Mouse (Mus musculus) kidney, embryonic 16.5 days (tissue): ENCODE measurements around the gene Crat. TPM values are rescaled to one million over a fixed set of nuclear protein-coding genes. Genes with fewer than 3 reads are reported as not detected.

ENCODE experiments used
- ATAC-seq: fragments of 200-750 bp; cut with Nextera tagmentation; 2 replicates; pipeline ENCODE4 v1.8.0; 2017; ENCODE audit warnings: moderate TSS enrichment; ENCODE audit not compliant: low FRiP score, low TSS enrichment
- H3K27ac ChIP-seq: fragments of 300-500 bp; sonication (generic); 2 replicates; pipeline ENCODE4 v1.5.1; 2014; ENCODE audit warnings: low read length
- H3K27me3 ChIP-seq: fragments of 300-500 bp; sonication (generic); 2 replicates; pipeline ENCODE4 v1.6.1; 2014; ENCODE audit warnings: low read length, control low read depth, mixed read lengths; ENCODE audit not compliant: insufficient read depth
- H3K36me3 ChIP-seq: fragments of 300-500 bp; sonication (generic); 2 replicates; pipeline ENCODE4 v1.6.1; 2014; ENCODE audit warnings: low read length, control low read depth, mixed read lengths; ENCODE audit not compliant: insufficient read depth
- H3K4me1 ChIP-seq: fragments of 300-500 bp; sonication (generic); 2 replicates; pipeline ENCODE4 v1.6.1; 2014; ENCODE audit warnings: low read length, control low read depth, mixed read lengths; ENCODE audit not compliant: insufficient read depth
- H3K4me2 ChIP-seq: fragments of 300-500 bp; sonication (generic); replicated peaks from 2 replicates; pipeline ENCODE4 v1.6.1; 2014; ENCODE audit warnings: low read depth, low read length
- H3K4me3 ChIP-seq: fragments of 300-500 bp; sonication (generic); 2 replicates; pipeline ENCODE4 v1.5.1; 2014; ENCODE audit warnings: mild to moderate bottlenecking, low read length
- H3K9ac ChIP-seq: fragments of 300-500 bp; sonication (generic); replicated peaks from 2 replicates; pipeline ENCODE4 v1.6.1; 2014; ENCODE audit warnings: low read length
- H3K9me3 ChIP-seq: fragments of 300-500 bp; sonication (generic); 2 replicates; pipeline ENCODE4 v1.6.1; 2016; ENCODE audit warnings: low read length, control low read depth
- WGBS: fragments of 180-500 bp; shearing (Covaris S2); extraction: QIAGEN DNeasy Blood & Tissue Kit; methylation state at CpG from one replicate; pipeline ENCODE4 v1.1.7; 2014; 5-methylcytosine and 5-hydroxymethylcytosine counted together
- polyA plus RNA-seq: library from polyadenylated mRNA; unstranded; fragments of >200 nt; fragmentation: Nextera tagmentation; extraction: Ambion mirVana; gene quantifications from 2 replicates; pipeline ENCODE4 v1.2.1, GENCODE M21; 2015

The Crat gene
- polyA plus RNA-seq, 1 experiment from 2014 or later = 44.2 TPM

DNA sequence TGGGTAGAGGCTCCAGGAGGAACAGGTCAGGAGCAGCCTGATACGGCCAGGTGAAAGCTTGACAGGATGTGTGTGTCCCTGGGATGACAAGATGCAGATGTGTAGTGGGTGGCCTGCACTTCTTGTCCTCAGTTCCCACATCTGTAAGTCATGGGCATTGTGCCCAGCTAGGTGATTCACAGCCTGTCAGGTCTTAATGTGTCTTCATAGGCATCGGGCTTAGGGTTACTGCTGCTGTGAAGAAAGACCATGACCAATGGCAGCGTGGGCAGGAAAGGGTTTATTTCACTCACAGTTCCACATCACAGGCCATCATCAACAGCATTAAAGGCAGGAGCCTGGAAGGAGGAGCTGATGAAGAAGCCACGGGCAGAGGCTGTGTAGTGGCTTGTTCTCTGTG is 30.0 kb downstream of the Crat start:
- Histone ChIP-seq H3K27ac (no peak overlapping the region), H3K4me2 (no peak overlapping the region), H3K4me3 (no peak overlapping the region), H3K36me3 (peaks cover 41% of the 10 kb centered on the region), H3K9me3 (no peaks in the 10 kb centered on the region), H3K27me3 (no peaks in the 10 kb centered on the region), H3K4me1 (no peaks in the 10 kb centered on the region), H3K9ac (no peak overlapping the region)
- ATAC-seq = no peak
- WGBS = 74% methylated on average over 4 of the region's 4 CpGs

DNA sequence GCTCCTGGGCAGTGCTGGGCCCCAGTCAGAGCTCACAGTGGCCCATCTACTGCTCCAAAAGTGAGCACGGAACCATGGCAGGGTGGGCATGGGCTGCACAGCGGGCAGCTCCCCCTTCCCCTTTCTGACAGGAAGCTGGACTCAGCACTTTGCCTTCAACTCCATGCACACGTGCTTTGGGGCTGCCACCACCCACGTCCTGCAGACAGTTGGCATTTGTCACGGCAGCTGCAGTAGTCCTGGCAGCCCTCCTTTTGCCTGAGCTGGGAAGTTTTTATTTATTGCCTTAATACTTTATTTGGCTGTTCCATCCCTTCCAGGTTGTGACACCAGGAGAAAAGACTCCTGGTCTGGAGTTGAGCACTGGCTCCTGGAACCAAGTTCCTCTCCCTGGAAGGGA is 30.8 kb downstream of the Crat start:
- no peak overlapping the region for H3K27ac ChIP-seq
- no peaks in the 10 kb centered on the region for H3K9me3 ChIP-seq
- no peak for ATAC-seq
- H3K4me1 ChIP-seq = no peaks in the 10 kb centered on the region
- H3K4me2 ChIP-seq = no peak overlapping the region
- no peaks in the 10 kb centered on the region for H3K27me3 ChIP-seq
- peaks cover 47% of the 10 kb centered on the region for H3K36me3 ChIP-seq
- H3K4me3 ChIP-seq = no peak overlapping the region
- no peak overlapping the region for H3K9ac ChIP-seq
- WGBS = 61% methylated on average over 5 of the region's 5 CpGs

DNA sequence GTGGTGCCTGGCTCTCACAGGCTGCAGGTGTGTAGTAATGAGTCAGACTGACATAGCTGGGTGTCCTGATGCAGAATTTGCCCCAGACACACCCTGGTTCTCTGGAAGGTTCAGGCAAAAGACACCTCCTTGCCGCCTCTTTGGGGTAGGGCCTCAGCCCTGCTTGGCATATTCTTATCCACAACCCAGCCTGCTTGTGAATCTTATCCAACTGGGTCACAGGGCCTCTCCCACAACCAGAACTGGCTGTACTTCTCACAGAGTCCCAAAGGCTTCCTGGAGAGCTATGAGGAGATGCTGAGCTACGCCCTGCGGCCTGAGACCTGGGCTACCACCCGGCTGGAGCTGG is 34.3 kb downstream of the Crat start:
- H3K27me3 ChIP-seq = no peaks in the 10 kb centered on the region
- 94% methylated on average over 4 of the region's 4 CpGs for WGBS
- H3K4me3 ChIP-seq = no peak overlapping the region
- H3K9ac ChIP-seq = no peak overlapping the region
- ATAC-seq = no peak
- H3K9me3 ChIP-seq = no peaks in the 10 kb centered on the region
- no peak overlapping the region for H3K27ac ChIP-seq
- no peaks in the 10 kb centered on the region for H3K4me1 ChIP-seq
- H3K36me3 ChIP-seq = peaks cover 76% of the 10 kb centered on the region
- no peak overlapping the region for H3K4me2 ChIP-seq

DNA sequence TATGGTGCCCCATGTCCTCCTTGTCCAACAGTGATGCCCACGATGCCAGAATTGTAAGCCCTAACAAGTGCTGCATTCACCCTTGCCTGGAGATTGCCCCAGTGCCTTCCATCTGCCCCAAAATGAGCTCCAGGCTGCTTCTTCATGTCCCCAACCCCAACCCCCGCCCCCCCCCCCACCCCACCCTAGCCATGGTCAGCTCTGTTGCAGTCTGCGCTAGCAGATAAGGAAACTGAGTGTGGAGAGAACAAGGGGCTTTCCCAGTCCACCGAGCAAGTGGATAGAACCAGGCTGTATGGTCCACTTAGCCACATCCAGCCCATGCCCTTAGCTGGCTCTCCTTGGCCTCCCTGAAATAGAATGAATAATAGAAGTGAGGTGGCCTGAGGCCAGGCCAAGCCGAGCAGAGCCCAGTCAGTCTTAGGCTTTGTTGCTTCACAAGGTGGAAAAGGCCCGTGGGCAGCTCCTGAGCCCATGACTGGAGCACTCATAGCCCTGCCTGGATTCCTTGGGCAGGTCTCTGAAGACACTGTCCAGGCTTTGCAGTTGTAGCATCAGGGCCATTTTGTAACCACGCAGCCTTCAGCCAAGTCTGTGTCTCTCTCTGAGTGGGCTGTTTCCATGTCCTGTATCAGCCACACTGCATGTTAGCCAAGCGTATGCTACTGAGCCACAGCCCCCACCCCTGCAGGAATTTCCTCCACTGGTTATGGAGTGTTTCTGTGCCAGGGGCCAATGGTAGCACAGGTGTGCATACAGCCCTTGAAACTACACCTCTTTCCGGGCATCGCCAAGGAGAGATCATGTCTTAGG is 34.8 kb downstream of the Crat start:
- Histone ChIP-seq H3K4me3 (no peak overlapping the region), H3K27ac (no peak overlapping the region), H3K36me3 (peaks cover 78% of the 10 kb centered on the region), H3K4me2 (no peak overlapping the region), H3K27me3 (no peaks in the 10 kb centered on the region), H3K9me3 (no peaks in the 10 kb centered on the region), H3K4me1 (no peaks in the 10 kb centered on the region), H3K9ac (no peak overlapping the region)
- WGBS = 91% methylated on average over 10 of the region's 10 CpGs
- ATAC-seq = no peak

DNA sequence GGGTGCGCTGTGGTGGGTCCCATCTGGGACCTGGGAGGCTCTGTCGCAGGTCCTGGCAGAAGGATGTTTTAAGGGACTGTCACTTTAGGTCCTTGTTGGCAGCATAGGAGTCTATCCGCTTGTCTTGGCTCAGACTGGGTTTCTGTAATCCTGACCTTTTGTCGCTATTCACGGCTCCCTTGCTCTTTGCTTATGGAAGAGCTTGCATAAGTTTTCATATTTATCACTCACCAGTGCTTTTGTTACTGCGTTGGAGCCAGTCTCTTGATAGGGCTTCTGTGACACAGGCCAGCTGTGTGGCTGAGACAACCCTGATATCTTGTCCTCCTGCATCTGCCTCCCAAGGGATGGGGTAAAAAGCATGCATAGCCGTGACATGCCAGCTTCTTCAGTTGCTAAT is 36.3 kb downstream of the Crat start:
- H3K4me1 ChIP-seq = no peaks in the 10 kb centered on the region
- H3K4me2 ChIP-seq = no peak overlapping the region
- H3K9me3 ChIP-seq = no peaks in the 10 kb centered on the region
- H3K4me3 ChIP-seq = no peak overlapping the region
- H3K36me3 ChIP-seq = peaks cover 77% of the 10 kb centered on the region
- WGBS = 83% methylated on average over 7 of the region's 7 CpGs
- no peak overlapping the region for H3K27ac ChIP-seq
- H3K27me3 ChIP-seq = no peaks in the 10 kb centered on the region
- no peak for ATAC-seq
- H3K9ac ChIP-seq = no peak overlapping the region

DNA sequence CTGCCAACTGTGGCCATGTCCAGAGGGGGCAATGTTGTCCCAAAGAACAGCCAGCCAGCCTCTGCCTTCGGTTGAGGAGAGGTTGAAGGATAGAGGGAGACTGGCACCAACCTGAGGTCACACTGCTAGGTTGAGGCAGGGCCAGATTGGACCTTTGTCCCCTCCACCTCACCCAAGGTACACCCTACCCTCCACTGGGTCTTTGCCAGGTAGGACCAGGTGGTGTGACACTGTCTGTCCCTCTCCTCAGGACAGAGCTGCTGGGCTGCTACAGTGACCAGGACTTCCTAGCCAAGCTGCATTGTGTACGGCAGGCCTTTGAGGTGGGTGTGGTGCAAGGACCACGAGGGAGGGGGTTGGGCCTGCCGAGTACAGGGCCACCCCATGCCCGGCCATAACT is 37.9 kb downstream of the Crat start:
- no peak overlapping the region for H3K4me2 ChIP-seq
- H3K27ac ChIP-seq = no peak overlapping the region
- 83% methylated on average over 5 of the region's 5 CpGs for WGBS
- no peaks in the 10 kb centered on the region for H3K27me3 ChIP-seq
- H3K36me3 ChIP-seq = peaks cover 77% of the 10 kb centered on the region
- H3K4me1 ChIP-seq = no peaks in the 10 kb centered on the region
- no peaks in the 10 kb centered on the region for H3K9me3 ChIP-seq
- ATAC-seq = no peak
- H3K4me3 ChIP-seq = no peak overlapping the region
- H3K9ac ChIP-seq = no peak overlapping the region

DNA sequence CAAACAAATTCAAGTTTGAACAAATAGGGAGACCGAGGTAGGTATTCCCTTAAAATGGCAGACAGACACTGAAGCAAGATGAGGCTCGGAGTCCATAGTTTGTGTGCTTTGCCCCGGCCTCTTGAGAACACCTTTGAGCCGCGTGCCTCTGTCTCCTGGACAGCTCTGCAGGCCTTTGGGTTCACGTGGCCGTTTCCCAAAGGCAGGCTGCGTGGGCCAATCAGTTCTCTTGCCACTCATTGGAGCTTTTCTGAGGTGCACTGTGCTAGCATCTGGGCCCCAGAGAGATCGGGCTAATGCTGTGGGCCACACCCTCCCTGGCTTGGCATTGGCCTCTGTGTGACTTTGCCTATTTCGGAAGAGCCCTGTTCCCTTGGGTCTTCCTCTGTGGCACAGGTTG is 39.7 kb downstream of the Crat start:
- ATAC-seq = no peak
- H3K4me3 ChIP-seq = no peak overlapping the region
- no peaks in the 10 kb centered on the region for H3K4me1 ChIP-seq
- H3K9me3 ChIP-seq = no peaks in the 10 kb centered on the region
- 92% methylated on average over 10 of the region's 10 CpGs for WGBS
- no peaks in the 10 kb centered on the region for H3K27me3 ChIP-seq
- H3K36me3 ChIP-seq = peaks cover 80% of the 10 kb centered on the region
- no peak overlapping the region for H3K4me2 ChIP-seq
- H3K9ac ChIP-seq = no peak overlapping the region
- no peak overlapping the region for H3K27ac ChIP-seq

DNA sequence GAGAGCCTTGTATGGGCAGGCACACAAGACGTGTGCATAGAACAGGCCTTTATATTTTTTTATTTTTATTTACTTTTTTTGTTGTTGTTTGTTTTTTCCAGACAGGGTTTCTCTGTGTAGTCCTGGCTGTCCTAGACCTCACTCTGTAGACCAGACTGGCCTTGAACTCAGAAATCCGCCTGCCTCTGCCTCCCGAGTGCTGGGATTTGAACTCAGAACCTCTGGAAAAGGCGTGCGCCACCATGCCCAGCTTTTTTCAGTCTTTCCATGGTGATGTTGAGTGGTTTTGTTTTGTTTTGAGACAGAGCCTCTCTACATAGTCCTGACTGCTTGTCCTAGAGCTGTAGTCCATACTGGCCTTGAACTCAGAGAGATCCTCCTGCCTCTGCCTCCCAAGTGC is 42.9 kb downstream of the Crat start:
- H3K27me3 ChIP-seq = no peaks in the 10 kb centered on the region
- H3K9me3 ChIP-seq = no peaks in the 10 kb centered on the region
- no peak overlapping the region for H3K27ac ChIP-seq
- no peak overlapping the region for H3K4me2 ChIP-seq
- ATAC-seq = no peak
- WGBS = 96% methylated on average over 5 of the region's 5 CpGs
- no peak overlapping the region for H3K9ac ChIP-seq
- no peaks in the 10 kb centered on the region for H3K4me1 ChIP-seq
- no peak overlapping the region for H3K4me3 ChIP-seq
- H3K36me3 ChIP-seq = peaks cover 89% of the 10 kb centered on the region

DNA sequence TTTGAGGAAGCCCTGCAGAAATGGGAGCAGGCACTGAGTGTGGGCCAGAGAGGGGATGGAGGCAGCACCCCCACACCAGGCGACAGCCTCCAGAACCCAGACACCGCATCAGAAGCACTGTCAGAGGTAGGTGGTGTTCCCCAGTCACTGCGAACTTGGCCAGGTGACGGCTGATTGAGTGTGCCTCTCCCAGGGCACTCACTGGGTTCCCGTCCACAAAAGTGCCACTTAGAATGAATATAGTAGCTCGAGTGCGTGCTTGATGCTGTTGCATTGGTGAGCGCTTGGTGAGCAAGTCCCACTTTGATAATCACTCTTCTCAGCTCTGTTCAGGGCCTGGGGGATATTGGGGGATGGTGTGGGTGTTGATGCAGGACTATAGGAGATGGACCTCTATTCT is 44.1 kb downstream of the Crat start:
- Histone ChIP-seq H3K36me3 (peaks cover 86% of the 10 kb centered on the region), H3K9ac (no peak overlapping the region), H3K9me3 (no peaks in the 10 kb centered on the region), H3K4me2 (no peak overlapping the region), H3K27ac (no peak overlapping the region), H3K27me3 (no peaks in the 10 kb centered on the region), H3K4me3 (no peak overlapping the region), H3K4me1 (no peaks in the 10 kb centered on the region)
- ATAC-seq = no peak
- WGBS = 97% methylated on average over 8 of the region's 8 CpGs

DNA sequence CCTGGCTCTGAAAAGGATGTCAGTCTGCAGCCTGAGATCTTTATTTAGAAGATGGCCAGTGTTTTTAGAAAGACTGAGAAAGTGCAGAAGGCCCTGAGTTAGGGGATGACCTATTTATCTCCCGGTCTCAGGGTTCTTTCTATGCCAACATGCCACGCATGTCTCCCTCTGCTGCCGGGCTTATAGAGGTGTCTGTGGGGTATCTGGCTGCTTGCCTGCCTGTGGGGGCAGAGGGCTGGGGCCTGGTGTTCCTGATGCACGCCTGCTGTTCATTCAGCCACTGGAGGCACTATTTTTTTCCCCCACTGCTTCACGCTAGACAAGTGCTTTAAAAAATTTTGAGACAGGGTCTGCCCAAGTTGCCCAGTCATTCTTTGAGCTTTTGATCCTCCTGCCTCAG is 49.4 kb downstream of the Crat start:
- Histone ChIP-seq H3K27ac (no peak overlapping the region), H3K9ac (no peak overlapping the region), H3K4me3 (no peak overlapping the region), H3K4me2 (no peak overlapping the region), H3K9me3 (no peaks in the 10 kb centered on the region), H3K27me3 (no peaks in the 10 kb centered on the region), H3K4me1 (peaks cover 16% of the 10 kb centered on the region), H3K36me3 (peaks cover 42% of the 10 kb centered on the region)
- ATAC-seq = no peak
- 65% methylated on average over 5 of the region's 5 CpGs for WGBS
